Mouse (Mus musculus): ENCODE results near the gene Sptbn4.
A peak's percentile ranks its signal among the peaks of the same experiment; 100 is the strongest.

Gene Sptbn4

GRCm38 (mm10) chr7:27474490-27474954 is 27.0 kb upstream of the Sptbn4 start:
- peak; percentile 98 for DNase-seq (ENCODE audit: low spot score)

GRCm38 (mm10) chr7:27473835-27474489 is 26.5 kb upstream of the Sptbn4 start:
- no peak for DNase-seq (ENCODE audit: low spot score)

- peak; percentile 97 for DNase-seq (ENCODE audit: low spot score)
These were observed 25.8 kb upstream of the Sptbn4 start, which contains the start of gene Sertad3 for GRCm38 (mm10) chr7:27473156-27473834. Gene Sertad3, plus strand, starts transcription at chr7:27473768.

- peak; percentile 15 for DNase-seq (ENCODE audit: low spot score)
These were observed 25.1 kb upstream of the Sptbn4 start for GRCm38 (mm10) chr7:27472596-27472995.

- no peak for DNase-seq (ENCODE audit: low spot score)
These were observed 24.1 kb upstream of the Sptbn4 start for GRCm38 (mm10) chr7:27471390-27472120.

GRCm38 (mm10) chr7:27467648-27468047 is 20.2 kb upstream of the Sptbn4 start:
- DNase-seq (ENCODE audit: low spot score) = peak; percentile 14

GRCm38 (mm10) chr7:27460477-27460876 is 13.0 kb upstream of the Sptbn4 start:
- DNase-seq (ENCODE audit: low spot score) = no peak

- no peak for DNase-seq (ENCODE audit: low spot score)
These were observed 12.2 kb upstream of the Sptbn4 start for GRCm38 (mm10) chr7:27459640-27460039.

GRCm38 (mm10) chr7:27458614-27459013 is 11.1 kb upstream of the Sptbn4 start:
- no peak for DNase-seq (ENCODE audit: low spot score)

GRCm38 (mm10) chr7:27455273-27455672 is 7.8 kb upstream of the Sptbn4 start:
- DNase-seq (ENCODE audit: low spot score) = no peak

- no peak for DNase-seq (ENCODE audit: low spot score)
These were observed 7.1 kb upstream of the Sptbn4 start for GRCm38 (mm10) chr7:27454461-27455121.

GRCm38 (mm10) chr7:27452206-27452770 is 4.8 kb upstream of the Sptbn4 start:
- no peak for DNase-seq (ENCODE audit: low spot score)

GRCm38 (mm10) chr7:27451359-27451758 is 3.9 kb upstream of the Sptbn4 start:
- DNase-seq (ENCODE audit: low spot score) = no peak

GRCm38 (mm10) chr7:27449256-27449862 is 1.9 kb upstream of the Sptbn4 start:
- DNase-seq (ENCODE audit: low spot score) = peak; percentile 85

- no peak for DNase-seq (ENCODE audit: low spot score)
These were observed 1.1 kb upstream of the Sptbn4 start for GRCm38 (mm10) chr7:27448421-27449206.

- DNase-seq (ENCODE audit: low spot score) = peak; percentile 68
These were observed 716 bp downstream of the Sptbn4 start for GRCm38 (mm10) chr7:27446521-27447418.

GRCm38 (mm10) chr7:27446051-27446450 is 1.4 kb downstream of the Sptbn4 start:
- DNase-seq (ENCODE audit: low spot score) = peak; percentile 17

GRCm38 (mm10) chr7:27440014-27440413 is 7.5 kb downstream of the Sptbn4 start:
- DNase-seq (ENCODE audit: low spot score) = no peak

GRCm38 (mm10) chr7:27437544-27437943 is 9.9 kb downstream of the Sptbn4 start:
- DNase-seq (ENCODE audit: low spot score) = no peak

- no peak for DNase-seq (ENCODE audit: low spot score)
These were observed 13.7 kb downstream of the Sptbn4 start for GRCm38 (mm10) chr7:27433794-27434193.
